Comparison of ENCODE assay signal across 14 mouse cellular contexts in genomic region chr17:87523643-87524042, GRCm38 (mm10).
DNase-seq lines count a peak whose midpoint lies in the region; ATAC-seq and TF ChIP-seq lines count a peak whose summit lies in the region.
"Had no signal": no experiment of that assay in that cellular context is flagged by ENCODE, and none has a peak within 500 bp of the region (broad histone marks: within the 10 kb centered on the region; RNA-seq: fewer than 3 reads in every experiment).

No protein-coding gene starts in this region.

- WGBS in heart, embryonic 12.5 days = 38% methylated on average over 7 of the region's 10 CpGs
- WGBS in heart, adult 2 months = 55% methylated on average over 9 of the region's 10 CpGs
- 33% methylated on average over 10 of the region's 10 CpGs for WGBS in lung, embryonic 14.5 days
- WGBS in stomach, embryonic 15.5 days = 47% methylated on average over 8 of the region's 10 CpGs
- WGBS in midbrain, embryonic 10.5 days = 45% methylated on average over 7 of the region's 10 CpGs

- TF ChIP-seq POLR2A in heart, adult 2 months (IDR thresholded peaks at IDR 0.05; ENCODE audit: insufficient read depth, low read depth, low read length) = no peak

- TF ChIP-seq EP300 in heart, adult 2 months (IDR thresholded peaks at IDR 0.05; ENCODE audit: insufficient read depth, low read depth, low read length) = no peak

- H3K27me3 ChIP-seq in heart, embryonic 12.5 days (replicated peaks) = no peaks in the 10 kb centered on the region
- H3K27me3 ChIP-seq in heart, adult 2 months (ENCODE audit: control insufficient read depth, insufficient read depth, low read length) = no peaks in the 10 kb centered on the region
- H3K27me3 ChIP-seq in lung, embryonic 14.5 days (ENCODE audit: insufficient read depth, low read length) = no peaks in the 10 kb centered on the region
- H3K27me3 ChIP-seq in stomach, embryonic 15.5 days (replicated peaks) = no peaks in the 10 kb centered on the region
- peaks cover 31% of the 10 kb centered on the region; the same call in 1 of the 2 replicates for H3K27me3 ChIP-seq in midbrain, embryonic 10.5 days (ENCODE audit: low read depth, poor library complexity, severe bottlenecking)
- H3K27me3 ChIP-seq: Patski had no signal

- no peak overlapping the region for H3K9ac ChIP-seq in heart, embryonic 12.5 days
- H3K9ac ChIP-seq in heart, adult 2 months (ENCODE audit: low read depth, low read length) = no peak overlapping the region
- H3K9ac ChIP-seq in lung, embryonic 14.5 days = no peak overlapping the region; the same call in 1 of the 2 replicates
- no peak overlapping the region for H3K9ac ChIP-seq in stomach, embryonic 15.5 days

- no peak for TF ChIP-seq CTCF in heart, adult 2 months (IDR thresholded peaks at IDR 0.05)
- TF ChIP-seq CTCF in lung, embryonic 14.5 days (IDR thresholded peaks at IDR 0.05; ENCODE audit: low read depth) = no peak

- no peak for DNase-seq in heart, adult 2 months
- DNase-seq in R1 (ENCODE audit: low read depth, low spot score) = peak; percentile 69
- DNase-seq in lung, embryonic 14.5 days = peak; percentile 53
- no peak for DNase-seq in T-cell, adult 2 months (ENCODE audit: low spot score)
- no peak for DNase-seq in midbrain, embryonic 10.5 days (ENCODE audit: low spot score)
- DNase-seq in frontal cortex, postnatal 36 days (ENCODE audit: low spot score in 2 of 2) = no peak
- DNase-seq: adrenal gland, postnatal 14 days; cerebellum, adult 11-12 months; gastrocnemius, postnatal 14 days; heart, postnatal 36 days; left cerebral cortex, postnatal 4 days had no signal

- no peak overlapping the region for H3K4me3 ChIP-seq in heart, embryonic 12.5 days
- no peak overlapping the region for H3K4me3 ChIP-seq in heart, adult 2 months
- no peak overlapping the region for H3K4me3 ChIP-seq in lung, embryonic 14.5 days (ENCODE audit: low read depth, low read length)
- no peak overlapping the region for H3K4me3 ChIP-seq in stomach, embryonic 15.5 days (replicated peaks)
- no peak overlapping the region for H3K4me3 ChIP-seq in midbrain, embryonic 10.5 days

- intact Hi-C loops in heart, adult 2 months (cut with DNase I) = no loop called here

- H3K9me3 ChIP-seq in heart, embryonic 12.5 days (replicated peaks) = no peaks in the 10 kb centered on the region
- no peaks in the 10 kb centered on the region for H3K9me3 ChIP-seq in lung, embryonic 14.5 days (ENCODE audit: low read depth, low read length)
- no peaks in the 10 kb centered on the region for H3K9me3 ChIP-seq in stomach, embryonic 15.5 days
- no peaks in the 10 kb centered on the region for H3K9me3 ChIP-seq in midbrain, embryonic 10.5 days (replicated peaks)

- no peak overlapping the region for H3K4me2 ChIP-seq in heart, embryonic 12.5 days
- no peak overlapping the region for H3K4me2 ChIP-seq in lung, embryonic 14.5 days
- no peak overlapping the region for H3K4me2 ChIP-seq in stomach, embryonic 15.5 days

- H3K36me3 ChIP-seq in heart, embryonic 12.5 days = no peaks in the 10 kb centered on the region
- no peaks in the 10 kb centered on the region for H3K36me3 ChIP-seq in heart, adult 2 months (ENCODE audit: control insufficient read depth, insufficient read depth, low read length)
- H3K36me3 ChIP-seq in lung, embryonic 14.5 days (ENCODE audit: insufficient read depth) = no peaks in the 10 kb centered on the region
- H3K36me3 ChIP-seq in stomach, embryonic 15.5 days = no peaks in the 10 kb centered on the region
- H3K36me3 ChIP-seq in midbrain, embryonic 10.5 days = no peaks in the 10 kb centered on the region

- H3K4me1 ChIP-seq in heart, embryonic 12.5 days (replicated peaks) = peaks cover 27% of the 10 kb centered on the region
- H3K4me1 ChIP-seq in heart, adult 2 months (ENCODE audit: control insufficient read depth, insufficient read depth, low read length) = no peaks in the 10 kb centered on the region
- peaks cover 24% of the 10 kb centered on the region for H3K4me1 ChIP-seq in lung, embryonic 14.5 days (ENCODE audit: insufficient read depth)
- H3K4me1 ChIP-seq in stomach, embryonic 15.5 days = 0 out of 2 replicates have a peak, but pooled peaks cover 15% of the 10 kb centered on the region
- H3K4me1 ChIP-seq in midbrain, embryonic 10.5 days = peaks cover 22% of the 10 kb centered on the region

- H3K79me2 ChIP-seq in heart, adult 2 months (replicated peaks; ENCODE audit: control insufficient read depth, insufficient read depth, low read length) = no peaks in the 10 kb centered on the region

- ATAC-seq in heart, embryonic 12.5 days (ENCODE audit: insufficient number of reproducible peaks, low FRiP score) = no peak
- ATAC-seq in lung, embryonic 14.5 days (ENCODE audit: insufficient read depth) = peak; percentile 21; the same call in 1 of the 2 replicates
- ATAC-seq in stomach, embryonic 15.5 days (ENCODE audit: insufficient read depth, low FRiP score, low read depth) = peak; percentile 80
- ATAC-seq: Patski had no signal

- 0 out of 2 replicates have a peak overlapping the region, but pooled peaks have one; percentile 74 for H3K27ac ChIP-seq in heart, embryonic 12.5 days (ENCODE audit: poor library complexity, severe bottlenecking)
- no peak overlapping the region for H3K27ac ChIP-seq in heart, adult 2 months
- H3K27ac ChIP-seq in lung, embryonic 14.5 days (ENCODE audit: low read depth) = no peak overlapping the region
- peak overlapping the region; percentile 37; the same call in 1 of the 2 replicates for H3K27ac ChIP-seq in stomach, embryonic 15.5 days
- H3K27ac ChIP-seq in midbrain, embryonic 10.5 days (replicated peaks) = no peak overlapping the region

Comparison
In these comparisons a context has a peak if more than half of its experiments do, and no peak if none do; other contexts are left out.
1. H3K27ac ChIP-seq: peak in heart, embryonic 12.5 days (single experiment) and stomach, embryonic 15.5 days (single experiment); none in heart, adult 2 months (single experiment), lung, embryonic 14.5 days (single experiment) and midbrain, embryonic 10.5 days (single experiment).
2. DNase-seq: peak in R1 (single experiment) and lung, embryonic 14.5 days (single experiment); none in heart, adult 2 months (0 of 2), T-cell, adult 2 months (single experiment), midbrain, embryonic 10.5 days (single experiment) and frontal cortex, postnatal 36 days (0 of 2).